Mouse (Mus musculus) lung, postnatal 0 days (tissue): ENCODE data around the gene Aagab. TPM values are rescaled to one million over a fixed set of nuclear protein-coding genes. Genes with fewer than 3 reads are reported as not detected.

Source experiments
- ATAC-seq: fragments of 200-750 bp; cut with Nextera tagmentation; 2 replicates; pipeline ENCODE4 v1.8.0; 2017; ENCODE audit warnings: moderate library complexity
- DNase-seq: peaks from one replicate; pipeline ENCODE4 v3.0.0-alpha.2; 2016; ENCODE audit warnings: low spot score
- H3K27ac ChIP-seq: fragments of 300-500 bp; sonication (generic); 2 replicates; pipeline ENCODE4 v1.5.1; 2014; ENCODE audit warnings: antibody characterized with exemption, mild to moderate bottlenecking, low read length, mixed read lengths
- H3K27me3 ChIP-seq: fragments of 300-500 bp; sonication (generic); replicated peaks from 2 replicates; pipeline ENCODE4 v1.6.1; 2014; ENCODE audit warnings: low read length, mixed read lengths; ENCODE audit not compliant: insufficient read depth
- H3K36me3 ChIP-seq: fragments of 300-500 bp; sonication (generic); 2 replicates; pipeline ENCODE4 v1.6.1; 2014; ENCODE audit warnings: low read length, mixed read lengths; ENCODE audit not compliant: insufficient read depth
- H3K4me1 ChIP-seq: fragments of 300-500 bp; sonication (generic); 2 replicates; pipeline ENCODE4 v1.6.1; 2014; ENCODE audit warnings: antibody characterized with exemption, low read depth, low read length, mixed read lengths; ENCODE audit not compliant: insufficient read depth
- H3K4me2 ChIP-seq: fragments of 300-500 bp; sonication (generic); replicated peaks from 2 replicates; pipeline ENCODE4 v1.6.1; 2014; ENCODE audit warnings: low read depth, mild to moderate bottlenecking, low read length, moderate library complexity, mixed read lengths
- H3K4me3 ChIP-seq: fragments of 300-500 bp; sonication (generic); 2 replicates; pipeline ENCODE4 v1.5.1; 2014; ENCODE audit warnings: low read depth, low read length
- H3K9ac ChIP-seq: fragments of 300-500 bp; sonication (generic); replicated peaks from 2 replicates; pipeline ENCODE4 v1.6.1; 2014; ENCODE audit warnings: low read depth, mild to moderate bottlenecking
- H3K9me3 ChIP-seq: fragments of 300-500 bp; sonication (generic); 2 replicates; pipeline ENCODE4 v1.6.1; 2016; ENCODE audit warnings: low read length, mixed read lengths
- CTCF ChIP-seq: IDR thresholded peaks from 2 replicates; pipeline ENCODE4 v1.5.1; 2016; ENCODE audit warnings: antibody characterized with exemption, mild to moderate bottlenecking
- EP300 ChIP-seq: IDR thresholded peaks from 2 replicates; pipeline ENCODE4 v1.6.1; 2016; ENCODE audit warnings: antibody characterized with exemption, mild to moderate bottlenecking, control low read depth
- WGBS: fragments of 180-500 bp; shearing (Covaris S2); extraction: QIAGEN DNeasy Blood & Tissue Kit; methylation state at CpG from one replicate; pipeline ENCODE4 v1.1.7; 2014; 5-methylcytosine and 5-hydroxymethylcytosine counted together
- polyA plus RNA-seq: library from polyadenylated mRNA; unstranded; fragments of >200 nt; fragmentation: Nextera tagmentation; extraction: Ambion mirVana; gene quantifications from 2 replicates; pipeline ENCODE4 v1.2.1, GENCODE M21; 2015

The Aagab gene
- polyA plus RNA-seq, 1 experiment from 2014 or later, result 20.5 TPM

DNA sequence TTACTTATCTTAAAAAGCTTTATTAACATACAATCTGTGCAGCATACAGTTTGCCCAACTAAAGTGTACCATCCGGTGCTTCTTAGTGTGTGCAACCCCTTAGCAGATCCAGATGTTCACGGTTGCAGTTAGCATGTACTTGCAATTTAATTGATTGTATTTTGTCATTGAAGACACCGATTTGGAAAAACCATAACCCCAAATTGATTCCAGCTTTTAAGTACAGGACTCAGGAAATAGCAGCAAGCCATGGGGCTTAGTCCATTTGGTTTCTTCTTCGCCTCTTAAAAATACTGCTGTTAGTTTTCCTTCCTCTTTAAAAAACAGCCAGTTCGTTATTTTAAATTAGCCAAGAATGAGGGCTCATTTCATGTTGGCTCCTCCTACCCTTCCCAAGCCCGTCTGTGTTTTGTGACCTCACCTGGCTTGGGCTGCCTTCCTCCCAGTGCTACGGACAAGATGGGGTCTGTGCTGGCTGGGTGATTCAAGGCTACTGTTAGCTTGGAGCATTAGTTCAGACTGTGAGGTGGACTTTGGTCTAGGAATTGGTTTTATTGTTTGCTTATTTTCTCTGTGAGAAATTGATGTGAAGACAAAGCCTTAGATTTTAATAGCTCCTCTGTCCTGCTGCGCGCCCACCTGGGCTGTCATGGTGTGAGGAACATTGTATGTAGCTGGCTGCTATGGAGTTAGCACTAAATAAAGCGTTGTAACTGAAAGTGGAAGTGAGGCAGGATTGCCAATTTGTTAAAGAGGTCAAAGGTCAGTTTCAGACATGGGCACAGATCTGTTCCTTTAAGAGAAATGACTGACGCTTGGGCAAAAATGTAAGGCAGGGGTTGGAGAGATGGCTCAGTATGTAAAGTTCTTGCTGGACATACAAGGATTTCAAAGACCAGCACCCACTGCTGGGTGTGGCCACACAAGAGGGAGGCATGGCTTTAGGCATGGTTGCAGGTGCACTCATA lies 11.8 kb downstream of the Aagab start:
- DNase-seq, result peak; percentile 11
- 67% methylated on average over 11 of the region's 11 CpGs for WGBS
- Histone ChIP-seq H3K4me3 (no peak overlapping the region), H3K9ac (no peak overlapping the region), H3K4me1 (peaks cover 19% of the 10 kb centered on the region), H3K9me3 (no peaks in the 10 kb centered on the region), H3K36me3 (peaks cover 9% of the 10 kb centered on the region; the same call in 1 of the 2 replicates), H3K27me3 (no peaks in the 10 kb centered on the region), H3K27ac (no peak overlapping the region), H3K4me2 (no peak overlapping the region)
- TF ChIP-seq CTCF, result no peak
- no peak for TF ChIP-seq EP300
- no peak for ATAC-seq

DNA sequence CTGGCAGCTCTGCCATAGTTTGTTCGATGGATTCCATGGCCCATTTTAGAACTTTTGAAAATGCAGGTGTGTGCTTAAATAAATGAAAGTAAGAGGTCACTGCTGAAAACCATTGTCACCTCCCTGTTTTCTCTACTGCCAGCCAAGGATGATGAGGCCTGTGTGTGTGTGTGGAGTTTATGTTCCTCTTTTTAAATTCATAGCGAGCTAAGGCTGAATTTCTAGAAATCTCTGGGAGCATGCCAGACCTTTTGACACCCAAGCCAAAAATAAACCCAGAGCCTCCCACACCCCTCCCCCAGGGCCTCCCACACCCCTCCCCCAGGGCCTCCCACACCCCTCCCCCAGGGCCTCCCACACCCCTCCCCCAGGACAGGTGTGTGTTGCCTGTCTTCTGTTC lies 15.5 kb downstream of the Aagab start:
- Histone ChIP-seq H3K9me3 (no peaks in the 10 kb centered on the region), H3K36me3 (peaks cover 9% of the 10 kb centered on the region; the same call in 1 of the 2 replicates), H3K9ac (no peak overlapping the region), H3K27me3 (no peaks in the 10 kb centered on the region), H3K4me1 (peaks cover 7% of the 10 kb centered on the region; the same call in 1 of the 2 replicates), H3K4me3 (no peak overlapping the region), H3K27ac (no peak overlapping the region), H3K4me2 (no peak overlapping the region)
- no peak for TF ChIP-seq EP300
- no peak for TF ChIP-seq CTCF
- DNase-seq (no peak), ATAC-seq (no peak)
- 84% methylated on average over 2 of the region's 2 CpGs for WGBS

DNA sequence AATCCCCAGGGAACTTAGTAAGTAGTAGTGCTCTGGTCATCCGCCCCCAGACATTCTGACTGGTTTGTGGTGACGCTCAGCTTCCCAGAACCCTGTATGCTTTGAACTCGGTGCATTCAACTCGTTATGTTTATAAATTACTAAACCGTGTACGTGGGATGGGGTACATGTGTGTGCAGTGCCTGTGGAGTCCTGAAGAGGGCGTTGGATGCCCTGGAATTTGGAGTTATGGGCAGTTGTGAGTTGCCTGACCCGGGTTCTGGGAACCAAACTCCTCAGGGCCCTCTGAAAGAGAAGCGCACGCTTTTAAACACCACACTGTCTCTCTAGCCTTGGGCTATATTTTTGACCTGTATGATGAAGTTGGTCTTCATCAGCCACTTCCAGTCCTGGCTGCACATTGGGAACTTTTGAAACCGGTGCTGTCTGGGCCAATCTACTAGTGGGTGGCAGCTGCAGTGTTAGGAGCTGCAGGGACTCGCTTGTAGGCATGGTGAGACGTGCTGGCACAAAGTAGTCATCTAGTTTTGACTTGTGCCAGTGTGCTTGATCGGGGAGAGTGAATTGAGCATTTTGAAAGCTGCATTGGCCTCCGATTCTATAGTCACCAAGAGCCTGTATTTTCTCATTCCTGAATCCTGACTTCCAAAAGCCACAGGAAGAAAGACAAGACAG lies 21.6 kb downstream of the Aagab start:
- no peak for ATAC-seq
- no peak for DNase-seq
- no peak overlapping the region for H3K4me2 ChIP-seq
- H3K27ac ChIP-seq, result no peak overlapping the region
- TF ChIP-seq EP300 (no peak), CTCF (no peak)
- H3K36me3 ChIP-seq, result no peaks in the 10 kb centered on the region
- no peaks in the 10 kb centered on the region for H3K4me1 ChIP-seq
- H3K27me3 ChIP-seq, result no peaks in the 10 kb centered on the region
- no peaks in the 10 kb centered on the region for H3K9me3 ChIP-seq
- no peak overlapping the region for H3K4me3 ChIP-seq
- no peak overlapping the region for H3K9ac ChIP-seq
- 86% methylated on average over 15 of the region's 15 CpGs for WGBS

DNA sequence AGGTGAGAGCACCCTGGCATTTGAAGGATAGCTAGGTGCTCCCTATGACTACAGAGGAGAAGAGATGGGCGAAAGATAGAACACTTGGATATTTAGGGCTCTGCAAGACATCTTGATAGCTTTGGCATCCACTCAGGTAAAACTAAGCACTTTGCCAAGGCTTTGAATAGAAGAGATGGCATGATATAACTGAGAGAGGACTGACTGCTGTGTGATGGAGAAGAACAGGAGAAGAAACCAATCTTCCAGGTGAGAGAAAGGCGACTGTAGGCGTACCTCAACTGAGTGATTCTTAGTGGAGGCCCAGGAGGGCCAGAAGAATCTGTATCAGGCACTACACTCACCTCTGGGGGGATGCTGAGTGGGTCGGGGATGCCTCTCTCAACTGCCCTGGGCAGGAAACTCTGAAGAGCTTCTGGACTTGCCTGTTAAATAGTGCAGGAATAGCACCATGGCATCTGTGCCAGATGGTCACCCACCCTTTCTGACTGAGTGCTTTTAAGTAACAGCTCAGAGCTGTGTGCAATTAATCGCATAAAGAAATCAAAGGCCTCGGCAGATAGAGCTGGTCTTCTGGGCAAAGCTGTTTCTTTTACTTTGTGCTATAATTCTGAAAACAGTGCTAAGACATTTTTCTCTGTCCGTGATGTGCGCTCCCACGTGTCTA lies 22.8 kb downstream of the Aagab start:
- WGBS, result 95% methylated on average over 9 of the region's 9 CpGs
- ATAC-seq (no peak), DNase-seq (no peak)
- H3K27me3 ChIP-seq, result no peaks in the 10 kb centered on the region
- H3K27ac ChIP-seq, result no peak overlapping the region
- H3K9me3 ChIP-seq, result no peaks in the 10 kb centered on the region
- TF ChIP-seq EP300 (no peak), CTCF (no peak)
- H3K9ac ChIP-seq, result no peak overlapping the region
- H3K4me2 ChIP-seq, result no peak overlapping the region
- no peaks in the 10 kb centered on the region for H3K36me3 ChIP-seq
- H3K4me3 ChIP-seq, result no peak overlapping the region
- no peaks in the 10 kb centered on the region for H3K4me1 ChIP-seq

- H3K4me3 ChIP-seq, result no peak overlapping the region
- H3K4me2 ChIP-seq, result no peak overlapping the region
- WGBS, result 92% methylated on average over 4 of the region's 4 CpGs
- H3K36me3 ChIP-seq, result peaks cover 8% of the 10 kb centered on the region; the same call in 1 of the 2 replicates
- no peaks in the 10 kb centered on the region for H3K4me1 ChIP-seq
- no peaks in the 10 kb centered on the region for H3K9me3 ChIP-seq
- ATAC-seq (no peak), DNase-seq (no peak)
- TF ChIP-seq EP300 (no peak), CTCF (peak; percentile 44)
- no peak overlapping the region for H3K27ac ChIP-seq
- H3K9ac ChIP-seq, result no peak overlapping the region
- no peaks in the 10 kb centered on the region for H3K27me3 ChIP-seq
These were observed 29.6 kb downstream of the Aagab start for GRCm38 (mm10) chr9:63632045-63632444.

DNA sequence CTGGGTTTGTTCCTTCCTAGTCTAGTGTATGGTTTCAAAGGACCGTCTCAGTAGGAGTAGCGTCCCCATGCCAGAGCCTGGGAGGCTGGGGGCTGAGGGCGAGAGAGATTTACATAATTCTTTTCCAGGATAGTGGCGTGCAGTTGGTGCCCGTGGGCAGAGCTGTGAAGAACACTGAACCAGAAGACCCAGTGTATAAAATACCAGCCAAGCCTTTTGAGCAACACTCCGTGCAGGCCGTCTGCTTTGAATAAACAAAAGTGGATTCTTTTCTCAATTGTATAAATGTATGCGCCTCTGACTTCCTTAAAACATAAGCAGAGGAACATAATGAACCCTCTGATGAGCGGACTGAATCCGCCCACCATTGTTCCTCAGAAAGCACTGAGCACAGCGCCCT lies 30.5 kb downstream of the Aagab start:
- H3K27me3 ChIP-seq, result no peaks in the 10 kb centered on the region
- TF ChIP-seq CTCF, result peak; percentile 48
- peak; percentile 74 for TF ChIP-seq EP300
- peaks cover 8% of the 10 kb centered on the region; the same call in 1 of the 2 replicates for H3K36me3 ChIP-seq
- WGBS, result 36% methylated on average over 11 of the region's 11 CpGs
- H3K4me3 ChIP-seq, result no peak overlapping the region
- H3K4me2 ChIP-seq, result no peak overlapping the region
- H3K4me1 ChIP-seq, result no peaks in the 10 kb centered on the region
- DNase-seq (peak; percentile 65), ATAC-seq (peak; percentile 81)
- H3K9ac ChIP-seq, result no peak overlapping the region
- H3K9me3 ChIP-seq, result no peaks in the 10 kb centered on the region
- H3K27ac ChIP-seq, result no peak overlapping the region
